Mouse (Mus musculus): ENCODE results near the gene Paqr3. TPM values are rescaled to one million over a fixed set of nuclear protein-coding genes. Genes with fewer than 3 reads are reported as not detected.

The Paqr3 gene
- total and polyA plus RNA-seq, 3 experiments, result 1.8 to 19.3 (median 4.8) TPM

DNA sequence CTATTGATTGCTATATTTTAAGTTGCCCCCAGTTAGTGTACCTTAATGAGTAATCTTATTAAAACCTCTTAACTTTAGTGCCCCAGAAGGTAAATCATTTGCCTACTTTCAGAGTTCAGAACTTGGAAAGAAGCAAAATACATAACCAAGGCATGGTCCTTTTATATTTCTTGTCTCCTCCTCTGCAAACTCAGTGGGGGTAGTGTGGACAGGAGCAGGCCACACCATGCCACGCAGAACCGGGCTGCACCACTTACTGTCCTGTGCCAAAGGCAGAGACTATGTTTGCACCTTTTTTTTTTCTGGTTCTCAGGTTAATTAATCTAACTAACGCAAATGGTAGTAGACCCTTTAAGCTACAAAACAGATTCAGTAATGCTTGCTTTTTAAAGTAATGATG, 22.0 kb downstream of the Paqr3 start:
- no peak overlapping the region for H3K4me3 ChIP-seq (ENCODE audit: low read depth, low read length)
- H3K36me3 ChIP-seq (replicated peaks), result peaks cover 76% of the 10 kb centered on the region
- peaks cover 37% of the 10 kb centered on the region for H3K4me1 ChIP-seq (ENCODE audit: insufficient read depth, low read depth, low read length)
- TF ChIP-seq CTCF (IDR thresholded peaks at IDR 0.05; ENCODE audit: low read depth, low read length), result no peak
- TF ChIP-seq GATA1 (IDR thresholded peaks at IDR 0.05; ENCODE audit: borderline replicate concordance, low read length), result no peak
- no peak for TF ChIP-seq TAL1 (conservative IDR thresholded peaks at IDR 0.05; ENCODE audit: low read depth, low read length)
- TF ChIP-seq POLR2AphosphoS5 (IDR thresholded peaks at IDR 0.05; ENCODE audit: insufficient replicate concordance, low read depth, low read length), result no peak
- TF ChIP-seq GATA2 (IDR thresholded peaks at IDR 0.05; ENCODE audit: borderline replicate concordance, low read depth, low read length), result no peak
- DNase-seq (ENCODE audit: low spot score) (no peak), ATAC-seq (ENCODE audit: extremely low read depth, insufficient number of reproducible peaks, low FRiP score, poor library complexity, severe bottlenecking) (no peak)
- no peaks in the 10 kb centered on the region for H3K27me3 ChIP-seq (ENCODE audit: insufficient read depth, low read length)
- no peaks in the 10 kb centered on the region for H3K9me3 ChIP-seq (replicated peaks)

DNA sequence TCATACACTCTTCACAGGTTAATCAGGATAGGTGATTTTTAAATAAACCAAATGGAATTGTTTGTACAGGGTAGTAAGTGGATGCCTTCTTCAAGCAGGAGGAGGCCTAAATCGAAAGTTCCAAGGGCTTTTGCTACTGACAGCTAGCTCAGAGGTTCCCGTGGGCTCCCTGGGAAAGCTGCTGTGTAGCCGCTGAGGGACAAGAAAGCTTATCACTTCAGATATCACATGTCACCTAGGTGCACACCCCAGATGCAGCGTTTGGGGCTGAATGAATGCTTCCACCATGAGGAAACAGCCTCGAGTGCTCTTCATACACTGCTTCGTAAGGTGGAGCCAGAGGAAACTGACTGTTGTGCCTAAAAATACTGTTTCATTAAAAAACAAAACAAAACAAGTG, 23.2 kb downstream of the Paqr3 start:
- no peaks in the 10 kb centered on the region for H3K27me3 ChIP-seq (ENCODE audit: insufficient read depth, low read length)
- ATAC-seq (ENCODE audit: extremely low read depth, insufficient number of reproducible peaks, low FRiP score, poor library complexity, severe bottlenecking), result no peak
- H3K9me3 ChIP-seq (replicated peaks), result no peaks in the 10 kb centered on the region
- peaks cover 47% of the 10 kb centered on the region for H3K4me1 ChIP-seq (ENCODE audit: insufficient read depth, low read depth, low read length)
- TF ChIP-seq GATA1 (IDR thresholded peaks at IDR 0.05; ENCODE audit: borderline replicate concordance, low read length) (no peak), CTCF (IDR thresholded peaks at IDR 0.05; ENCODE audit: low read depth, low read length) (no peak), GATA2 (IDR thresholded peaks at IDR 0.05; ENCODE audit: borderline replicate concordance, low read depth, low read length) (no peak), POLR2AphosphoS5 (IDR thresholded peaks at IDR 0.05; ENCODE audit: insufficient replicate concordance, low read depth, low read length) (no peak), TAL1 (conservative IDR thresholded peaks at IDR 0.05; ENCODE audit: low read depth, low read length) (no peak)
- DNase-seq (ENCODE audit: low spot score), result no peak
- H3K36me3 ChIP-seq (replicated peaks), result peaks cover 88% of the 10 kb centered on the region
- H3K4me3 ChIP-seq (ENCODE audit: low read depth, low read length), result no peak overlapping the region

DNA sequence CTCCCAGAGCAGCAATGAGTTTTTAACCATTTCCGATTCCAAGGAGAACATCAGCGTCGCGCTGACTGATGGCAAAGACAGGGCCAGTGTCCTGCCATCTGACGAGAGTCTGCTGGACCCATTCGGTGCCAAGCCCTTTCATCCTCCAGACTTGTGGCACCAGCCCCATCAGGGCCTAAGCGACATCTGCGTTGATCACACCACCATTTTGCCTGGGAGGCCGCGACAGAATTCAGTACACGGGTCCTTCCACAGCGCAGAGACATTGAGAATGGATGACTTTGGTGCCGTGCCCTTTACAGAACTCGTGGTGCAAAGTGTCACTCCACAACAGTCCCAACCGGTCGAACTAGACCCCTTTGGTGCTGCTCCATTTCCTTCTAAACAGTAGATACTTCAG, 23.6 kb downstream of the Paqr3 start:
- TF ChIP-seq GATA1 (IDR thresholded peaks at IDR 0.05; ENCODE audit: borderline replicate concordance, low read length) (no peak), GATA2 (IDR thresholded peaks at IDR 0.05; ENCODE audit: borderline replicate concordance, low read depth, low read length) (no peak), TAL1 (conservative IDR thresholded peaks at IDR 0.05; ENCODE audit: low read depth, low read length) (no peak), POLR2AphosphoS5 (IDR thresholded peaks at IDR 0.05; ENCODE audit: insufficient replicate concordance, low read depth, low read length) (no peak), CTCF (IDR thresholded peaks at IDR 0.05; ENCODE audit: low read depth, low read length) (no peak)
- Histone ChIP-seq H3K36me3 (replicated peaks) (peaks cover 89% of the 10 kb centered on the region), H3K4me1 (ENCODE audit: insufficient read depth, low read depth, low read length) (peaks cover 47% of the 10 kb centered on the region), H3K9me3 (replicated peaks) (no peaks in the 10 kb centered on the region), H3K4me3 (ENCODE audit: low read depth, low read length) (no peak overlapping the region), H3K27me3 (ENCODE audit: insufficient read depth, low read length) (no peaks in the 10 kb centered on the region)
- no peak for DNase-seq (ENCODE audit: low spot score)
- no peak for ATAC-seq (ENCODE audit: extremely low read depth, insufficient number of reproducible peaks, low FRiP score, poor library complexity, severe bottlenecking)

DNA sequence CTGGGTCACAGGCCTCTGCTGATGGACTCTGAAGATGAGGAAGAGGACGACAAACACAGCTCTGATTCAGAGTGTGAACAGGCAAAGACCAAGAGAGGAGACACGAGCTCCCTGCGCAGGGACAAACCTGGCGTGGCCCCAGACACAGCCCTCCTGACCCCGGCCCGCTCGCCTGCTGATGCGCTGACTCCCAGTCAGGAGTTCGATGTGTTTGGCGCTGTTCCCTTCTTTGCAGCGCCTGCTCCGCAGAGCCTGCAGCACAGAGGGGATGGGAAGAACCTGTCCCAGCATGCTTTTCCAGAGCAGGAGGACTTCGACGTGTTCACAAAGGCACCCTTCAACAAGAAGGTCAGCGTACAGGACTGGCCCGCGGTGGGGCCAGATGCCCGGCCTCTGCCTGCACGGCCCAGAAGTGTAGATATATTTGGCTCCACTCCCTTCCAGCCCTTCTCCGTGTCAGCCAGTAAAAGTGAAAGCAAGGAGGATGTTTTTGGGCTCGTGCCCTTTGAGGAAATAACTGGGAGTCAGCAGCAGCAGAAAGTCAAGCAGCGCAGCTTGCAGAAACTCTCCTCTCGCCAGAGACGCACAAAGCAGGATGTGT, 24.3 kb downstream of the Paqr3 start:
- DNase-seq (ENCODE audit: low spot score) (no peak), ATAC-seq (ENCODE audit: extremely low read depth, insufficient number of reproducible peaks, low FRiP score, poor library complexity, severe bottlenecking) (no peak)
- Histone ChIP-seq H3K36me3 (replicated peaks) (peaks cover 89% of the 10 kb centered on the region), H3K4me1 (ENCODE audit: insufficient read depth, low read depth, low read length) (peaks cover 47% of the 10 kb centered on the region), H3K9me3 (replicated peaks) (no peaks in the 10 kb centered on the region), H3K27me3 (ENCODE audit: insufficient read depth, low read length) (no peaks in the 10 kb centered on the region), H3K4me3 (ENCODE audit: low read depth, low read length) (no peak overlapping the region)
- no peak for TF ChIP-seq TAL1 (conservative IDR thresholded peaks at IDR 0.05; ENCODE audit: low read depth, low read length)
- TF ChIP-seq GATA2 (IDR thresholded peaks at IDR 0.05; ENCODE audit: borderline replicate concordance, low read depth, low read length), result no peak
- no peak for TF ChIP-seq GATA1 (IDR thresholded peaks at IDR 0.05; ENCODE audit: borderline replicate concordance, low read length)
- no peak for TF ChIP-seq POLR2AphosphoS5 (IDR thresholded peaks at IDR 0.05; ENCODE audit: insufficient replicate concordance, low read depth, low read length)
- TF ChIP-seq CTCF (IDR thresholded peaks at IDR 0.05; ENCODE audit: low read depth, low read length), result no peak

DNA sequence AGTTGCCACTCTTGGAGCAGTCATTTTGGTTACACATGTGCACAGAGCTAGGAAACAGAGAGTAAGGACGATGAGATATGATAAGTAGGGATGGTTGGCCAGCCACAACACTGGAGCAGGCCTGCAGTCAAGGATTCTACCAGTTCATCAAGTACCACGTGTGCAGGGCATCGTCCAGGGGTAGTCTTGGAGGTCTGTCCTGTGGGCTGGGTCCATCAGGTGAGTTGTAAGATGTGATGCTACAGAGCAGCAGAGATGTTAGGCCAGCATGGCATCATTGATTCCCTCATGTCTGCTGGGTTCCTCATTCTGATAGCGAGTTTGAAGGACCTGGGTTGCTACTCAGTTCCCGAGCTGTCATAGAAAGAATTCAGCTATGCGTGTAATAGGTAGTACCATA, 26.3 kb downstream of the Paqr3 start:
- Histone ChIP-seq H3K9me3 (replicated peaks) (no peaks in the 10 kb centered on the region), H3K36me3 (replicated peaks) (peaks cover 96% of the 10 kb centered on the region), H3K4me1 (ENCODE audit: insufficient read depth, low read depth, low read length) (peaks cover 47% of the 10 kb centered on the region), H3K4me3 (ENCODE audit: low read depth, low read length) (no peak overlapping the region), H3K27me3 (ENCODE audit: insufficient read depth, low read length) (no peaks in the 10 kb centered on the region)
- DNase-seq (ENCODE audit: low spot score) (no peak), ATAC-seq (ENCODE audit: extremely low read depth, insufficient number of reproducible peaks, low FRiP score, poor library complexity, severe bottlenecking) (no peak)
- TF ChIP-seq GATA2 (IDR thresholded peaks at IDR 0.05; ENCODE audit: borderline replicate concordance, low read depth, low read length) (no peak), POLR2AphosphoS5 (IDR thresholded peaks at IDR 0.05; ENCODE audit: insufficient replicate concordance, low read depth, low read length) (peak; percentile 89; the same call in 1 of the 2 replicates)

DNA sequence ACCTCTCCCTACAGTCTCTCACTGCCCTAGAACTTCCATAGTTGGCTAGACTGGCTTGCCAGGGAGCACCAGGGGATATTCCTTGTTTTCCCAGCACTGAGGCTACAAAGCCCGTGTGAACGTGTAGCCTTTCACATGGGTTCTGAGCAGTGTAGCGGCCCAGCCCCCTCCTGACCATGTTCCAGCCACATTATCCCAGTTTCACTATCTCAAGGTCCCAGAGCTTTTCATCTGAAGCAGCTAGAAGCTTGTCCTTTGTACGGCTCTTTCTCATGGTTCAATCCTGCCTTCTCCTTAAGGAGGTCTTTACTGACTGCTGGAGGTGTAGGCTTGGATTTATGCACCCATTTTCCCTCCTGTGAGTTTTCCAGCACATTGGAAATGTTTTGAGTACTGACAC, 26.9 kb downstream of the Paqr3 start:
- DNase-seq (ENCODE audit: low spot score), result no peak
- Histone ChIP-seq H3K9me3 (replicated peaks) (no peaks in the 10 kb centered on the region), H3K4me3 (ENCODE audit: low read depth, low read length) (no peak overlapping the region), H3K36me3 (replicated peaks) (peaks cover 96% of the 10 kb centered on the region), H3K4me1 (ENCODE audit: insufficient read depth, low read depth, low read length) (peaks cover 45% of the 10 kb centered on the region), H3K27me3 (ENCODE audit: insufficient read depth, low read length) (no peaks in the 10 kb centered on the region)
- TF ChIP-seq GATA1 (IDR thresholded peaks at IDR 0.05; ENCODE audit: borderline replicate concordance, low read length), result no peak
- TF ChIP-seq TAL1 (conservative IDR thresholded peaks at IDR 0.05; ENCODE audit: low read depth, low read length), result no peak
- TF ChIP-seq POLR2AphosphoS5 (IDR thresholded peaks at IDR 0.05; ENCODE audit: insufficient replicate concordance, low read depth, low read length), result no peak
- no peak for TF ChIP-seq CTCF (IDR thresholded peaks at IDR 0.05; ENCODE audit: low read depth, low read length)
- no peak for TF ChIP-seq GATA2 (IDR thresholded peaks at IDR 0.05; ENCODE audit: borderline replicate concordance, low read depth, low read length)
- ATAC-seq (ENCODE audit: extremely low read depth, insufficient number of reproducible peaks, low FRiP score, poor library complexity, severe bottlenecking), result no peak
